Mouse (Mus musculus) E14TG2a.4 (cell line): ENCODE measurements around the gene Haus8.
A peak's percentile ranks its signal among the peaks of the same experiment; 100 is the strongest.
"Not testable (repeated sequence)": the region's sequence is repeated elsewhere in the genome, so short reads cannot be mapped to it uniquely, and the experiment has no call there.

Experiments
- H3K27me3 ChIP-seq: 2 replicates; pipeline ENCODE4 v1.6.1; 2014; ENCODE audit warnings: low read length, control low read depth; ENCODE audit not compliant: insufficient read depth
- H3K36me3 ChIP-seq: 2 replicates; pipeline ENCODE4 v1.6.1; 2014; ENCODE audit warnings: low read length, control low read depth; ENCODE audit not compliant: insufficient read depth
- H3K4me1 ChIP-seq: replicated peaks from 2 replicates; pipeline ENCODE4 v1.6.1; 2014; ENCODE audit warnings: low read depth, low read length, control low read depth
- H3K4me3 ChIP-seq: replicated peaks from 2 replicates; pipeline ENCODE4 v1.5.1; 2014; ENCODE audit warnings: mild to moderate bottlenecking, low read length
- H3K9me3 ChIP-seq: 2 replicates; pipeline ENCODE4 v1.6.1; 2014; ENCODE audit warnings: low read length, control low read depth
- CTCF ChIP-seq: conservative IDR thresholded peaks from 2 replicates; pipeline ENCODE4 v1.5.1; 2014; ENCODE audit warnings: low read length
- NANOG ChIP-seq: IDR thresholded peaks from 2 replicates; pipeline ENCODE4 v1.6.1; 2014; ENCODE audit warnings: borderline replicate concordance, low read length, mixed read lengths
- POU5F1 ChIP-seq: IDR thresholded peaks from 2 replicates; pipeline ENCODE4 v1.6.1; 2014; ENCODE audit warnings: low read length, borderline replicate concordance

Haus8 gene

DNA sequence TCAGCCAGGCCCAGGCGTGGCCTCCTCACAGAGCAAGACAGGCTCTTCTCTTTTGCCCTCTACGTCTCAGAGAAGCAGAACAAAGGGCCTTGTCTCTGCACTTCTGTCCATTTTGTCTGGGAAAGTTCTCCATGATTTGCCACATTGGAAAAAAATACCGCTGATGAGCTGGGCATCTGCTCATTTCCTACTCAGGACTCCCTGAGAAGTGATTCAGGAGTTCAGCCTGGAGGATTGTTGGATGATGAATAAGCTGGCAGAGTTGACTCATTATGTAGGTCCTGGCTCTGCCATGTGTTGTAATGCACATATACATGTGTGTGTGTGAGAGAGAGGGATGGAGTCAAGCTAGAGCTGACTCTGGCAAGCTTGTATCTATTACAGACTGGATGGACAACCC is 3.4 kb upstream of the Haus8 start:
- TF ChIP-seq NANOG (no peak), POU5F1 (no peak), CTCF (no peak)
- no peaks in the 10 kb centered on the region for H3K9me3 ChIP-seq
- no peaks in the 10 kb centered on the region for H3K27me3 ChIP-seq
- peaks cover 25% of the 10 kb centered on the region for H3K4me1 ChIP-seq
- peaks cover 22% of the 10 kb centered on the region for H3K36me3 ChIP-seq
- no peak overlapping the region for H3K4me3 ChIP-seq

DNA sequence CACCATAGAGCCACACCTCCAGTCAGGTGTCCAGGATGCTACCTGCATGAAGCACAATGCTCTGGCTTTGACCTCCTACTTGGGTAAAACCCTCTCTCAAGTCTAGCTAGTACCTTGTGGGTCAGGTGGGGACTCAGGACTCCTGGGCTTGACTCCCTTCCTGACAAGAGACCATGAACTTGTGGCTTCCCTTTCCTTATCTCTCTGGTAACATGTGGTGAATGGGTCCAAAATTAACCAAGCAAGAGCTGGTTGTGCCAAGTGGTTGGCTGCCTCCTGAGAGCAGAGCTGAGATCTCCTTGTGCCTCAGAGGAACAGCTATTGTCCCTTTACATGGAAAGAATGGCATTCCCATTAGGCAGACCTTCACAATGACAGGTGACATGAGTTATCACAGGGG is 1.7 kb upstream of the Haus8 start:
- TF ChIP-seq POU5F1 (no peak), CTCF (no peak), NANOG (no peak)
- Histone ChIP-seq H3K9me3 (no peaks in the 10 kb centered on the region), H3K36me3 (peaks cover 32% of the 10 kb centered on the region), H3K27me3 (no peaks in the 10 kb centered on the region), H3K4me1 (peaks cover 30% of the 10 kb centered on the region), H3K4me3 (0 out of 2 replicates have a peak overlapping the region, but pooled peaks have one; percentile 98)

DNA sequence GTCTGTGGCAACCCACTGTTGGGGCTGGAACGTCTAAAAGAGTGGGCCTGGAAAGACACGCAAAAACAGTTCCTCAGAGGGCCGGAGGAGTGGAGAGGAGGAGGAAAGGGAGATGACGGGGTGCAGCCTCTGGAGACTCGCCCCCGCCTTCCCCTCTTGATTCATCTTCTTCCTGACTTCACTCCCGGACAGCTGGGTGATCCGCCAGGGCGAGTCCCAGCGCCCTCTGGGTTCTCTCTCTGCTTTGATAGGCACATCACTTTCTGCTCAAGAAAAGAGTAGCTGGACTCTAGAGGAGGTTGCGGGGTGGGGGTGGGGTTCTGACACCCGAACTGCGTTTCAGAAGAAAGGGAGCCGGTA is 397 bp upstream of the Haus8 start:
- Histone ChIP-seq H3K4me3 (peak overlapping the region; percentile 98), H3K4me1 (peaks cover 36% of the 10 kb centered on the region), H3K27me3 (no peaks in the 10 kb centered on the region), H3K36me3 (peaks cover 32% of the 10 kb centered on the region), H3K9me3 (no peaks in the 10 kb centered on the region)
- no peak for TF ChIP-seq CTCF
- no peak for TF ChIP-seq POU5F1
- TF ChIP-seq NANOG = no peak

DNA sequence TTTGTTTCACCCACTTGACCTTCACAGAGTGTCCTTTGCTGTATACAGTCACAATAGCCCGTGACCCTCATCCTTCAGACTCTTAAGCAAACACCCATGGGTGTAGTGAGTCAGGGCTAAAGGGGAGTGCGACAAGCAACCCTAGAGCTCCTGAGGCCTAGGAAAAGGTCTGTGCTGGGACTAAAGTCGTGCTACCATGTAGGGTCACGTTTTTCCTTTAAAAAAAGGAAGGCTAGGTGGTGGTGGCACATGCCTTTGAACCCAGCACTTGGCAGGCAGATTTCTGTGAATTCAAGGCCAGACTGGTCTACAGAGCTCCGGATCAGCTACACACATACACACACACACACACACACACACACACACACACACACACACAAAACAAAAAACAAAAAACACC is 1.1 kb downstream of the Haus8 start:
- H3K27me3 ChIP-seq = no peaks in the 10 kb centered on the region
- TF ChIP-seq CTCF (no peak), POU5F1 (no peak), NANOG (no peak)
- no peaks in the 10 kb centered on the region for H3K9me3 ChIP-seq
- peaks cover 43% of the 10 kb centered on the region for H3K4me1 ChIP-seq
- peak overlapping the region; percentile 98 for H3K4me3 ChIP-seq
- H3K36me3 ChIP-seq = peaks cover 32% of the 10 kb centered on the region

DNA sequence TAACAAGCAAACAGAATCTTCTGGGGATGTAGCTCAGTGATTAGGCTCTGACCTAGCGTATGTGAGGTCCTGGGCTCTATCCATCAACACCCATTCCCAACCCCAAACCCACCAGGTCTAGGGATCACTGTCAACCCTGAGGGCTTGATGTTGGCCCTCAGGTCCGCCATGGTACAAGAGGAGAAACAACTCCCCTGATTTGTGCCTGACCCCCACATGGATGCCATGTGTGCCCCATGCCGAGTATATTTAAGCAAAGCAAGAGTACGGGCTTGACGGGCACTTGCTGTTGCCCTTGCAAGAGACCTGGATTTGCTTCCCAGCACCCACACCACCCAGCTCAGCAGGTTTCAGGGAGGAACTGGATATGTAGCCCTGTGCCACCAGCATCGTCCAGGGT is 4.4 kb downstream of the Haus8 start:
- peaks cover 16% of the 10 kb centered on the region; the same call in 1 of the 2 replicates for H3K36me3 ChIP-seq
- H3K4me1 ChIP-seq = peaks cover 26% of the 10 kb centered on the region
- not testable (repeated sequence) for H3K9me3 ChIP-seq, H3K4me3 ChIP-seq, H3K27me3 ChIP-seq

DNA sequence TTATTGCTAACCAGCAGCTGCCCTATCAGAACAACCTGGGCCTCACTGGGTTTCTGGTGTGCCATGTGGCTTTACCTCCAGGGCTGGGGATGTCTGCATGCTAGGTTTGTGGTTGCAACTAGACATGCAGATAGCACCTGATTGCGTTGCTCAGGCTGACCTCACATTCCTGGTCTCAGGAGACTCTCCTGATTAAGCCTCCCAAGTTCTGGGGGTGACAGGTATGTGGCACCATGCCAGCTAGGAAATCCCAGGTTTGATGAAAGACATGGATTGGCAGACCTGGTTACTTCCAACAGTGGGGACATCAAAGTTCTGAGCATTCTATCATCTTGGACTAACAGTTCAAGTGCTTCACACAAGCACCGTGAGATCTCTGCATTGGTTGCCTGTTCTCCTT is 5.0 kb downstream of the Haus8 start:
- Histone ChIP-seq H3K4me3 (no peak overlapping the region), H3K27me3 (no peaks in the 10 kb centered on the region), H3K36me3 (peaks cover 22% of the 10 kb centered on the region), H3K9me3 (no peaks in the 10 kb centered on the region), H3K4me1 (peaks cover 23% of the 10 kb centered on the region)
- TF ChIP-seq CTCF = no peak

DNA sequence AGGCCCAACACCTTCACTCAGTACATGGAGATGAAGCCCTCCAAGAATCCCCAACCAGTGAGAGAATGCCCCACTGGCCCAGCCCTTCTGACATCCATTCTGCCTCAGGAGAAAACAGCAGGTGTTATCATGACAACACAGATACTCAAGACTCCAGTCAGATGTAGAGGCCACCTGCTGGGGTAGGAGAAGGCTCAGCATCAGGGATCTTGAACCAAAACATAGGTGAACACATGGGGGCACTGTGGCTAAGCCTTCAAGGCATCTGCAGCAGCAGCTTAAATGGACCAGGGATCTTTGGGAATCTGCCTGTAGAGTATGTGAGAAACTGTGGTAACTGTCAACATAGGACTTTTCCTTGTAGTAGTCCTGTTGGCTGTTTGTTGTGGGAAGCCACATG is 11.5 kb downstream of the Haus8 start:
- TF ChIP-seq POU5F1 = no peak
- TF ChIP-seq NANOG = peak; percentile 55; the same call in 1 of the 2 replicates
- TF ChIP-seq CTCF = 0 out of 2 replicates have a peak, but pooled peaks have one; percentile 6
- peaks cover 4% of the 10 kb centered on the region; the same call in 1 of the 2 replicates for H3K4me1 ChIP-seq

DNA sequence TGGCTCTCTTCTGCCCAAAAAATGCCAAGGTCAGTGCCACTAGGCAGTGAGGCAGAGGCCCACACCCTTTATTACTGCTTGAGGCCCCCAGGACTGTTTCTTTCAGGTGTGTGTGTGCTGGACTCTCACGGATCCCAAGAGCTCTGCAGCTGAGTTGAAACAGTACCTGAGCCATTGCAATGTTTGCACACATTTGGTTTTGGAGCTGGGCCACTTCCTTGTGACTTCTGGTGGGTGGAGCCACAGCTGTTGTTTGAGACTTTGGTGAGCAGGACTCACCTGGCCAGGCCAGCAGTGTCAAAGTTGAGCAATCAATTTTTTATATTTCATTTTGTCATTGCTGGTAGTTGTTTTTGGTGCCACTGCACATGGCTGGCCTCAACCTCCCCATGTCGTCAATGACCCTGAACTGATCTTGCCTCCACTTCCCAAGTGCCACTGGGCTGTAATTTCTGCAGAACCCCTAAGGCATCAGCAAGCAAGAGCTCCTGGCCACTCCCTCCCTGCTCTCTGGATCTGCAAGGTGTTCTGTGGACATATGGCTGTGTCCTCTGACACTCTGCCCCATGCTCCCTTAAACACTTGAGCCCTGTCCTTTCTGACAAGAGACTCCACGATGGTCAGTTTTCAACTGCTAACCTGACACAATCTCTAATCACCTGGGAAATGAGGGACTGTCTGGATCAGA is 16.0 kb downstream of the Haus8 start:
- Histone ChIP-seq H3K9me3 (no peaks in the 10 kb centered on the region), H3K4me1 (peaks cover 4% of the 10 kb centered on the region; the same call in 1 of the 2 replicates), H3K27me3 (no peaks in the 10 kb centered on the region), H3K4me3 (no peak overlapping the region), H3K36me3 (peaks cover 55% of the 10 kb centered on the region)
- TF ChIP-seq CTCF (no peak), NANOG (no peak), POU5F1 (no peak)

More for the DNA sequence above, 11.5 kb downstream of the Haus8 start:
- Histone ChIP-seq H3K36me3 (peaks cover 36% of the 10 kb centered on the region), H3K9me3 (no peaks in the 10 kb centered on the region), H3K4me3 (no peak overlapping the region), H3K27me3 (no peaks in the 10 kb centered on the region)

DNA sequence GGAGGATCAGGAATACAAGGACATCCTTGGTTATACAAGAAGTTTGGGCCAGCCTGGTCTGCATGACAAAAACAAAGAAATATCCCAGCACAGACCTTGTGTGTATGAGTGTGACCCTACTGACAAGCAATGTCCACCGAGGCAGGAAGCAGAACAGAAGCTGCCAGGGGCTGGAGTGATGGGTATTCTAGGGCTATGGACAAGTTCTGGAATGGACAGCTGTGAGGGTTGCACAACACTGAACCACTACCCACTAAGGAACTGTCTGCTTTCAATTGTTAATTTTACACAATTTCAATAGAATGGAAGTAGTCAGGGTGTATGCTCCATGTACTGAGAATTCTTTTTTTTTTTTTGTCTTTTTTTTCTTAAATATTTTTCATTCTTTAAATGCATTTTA is 24.5 kb downstream of the Haus8 start:
- Histone ChIP-seq H3K4me1 (no peaks in the 10 kb centered on the region), H3K27me3 (no peaks in the 10 kb centered on the region), H3K36me3 (peaks cover 20% of the 10 kb centered on the region), H3K4me3 (no peak overlapping the region), H3K9me3 (no peaks in the 10 kb centered on the region)
- no peak for TF ChIP-seq POU5F1
- TF ChIP-seq NANOG = no peak
- TF ChIP-seq CTCF = no peak
